27 mouse cellular contexts compared by ENCODE assay signal in the genomic region with DNA sequence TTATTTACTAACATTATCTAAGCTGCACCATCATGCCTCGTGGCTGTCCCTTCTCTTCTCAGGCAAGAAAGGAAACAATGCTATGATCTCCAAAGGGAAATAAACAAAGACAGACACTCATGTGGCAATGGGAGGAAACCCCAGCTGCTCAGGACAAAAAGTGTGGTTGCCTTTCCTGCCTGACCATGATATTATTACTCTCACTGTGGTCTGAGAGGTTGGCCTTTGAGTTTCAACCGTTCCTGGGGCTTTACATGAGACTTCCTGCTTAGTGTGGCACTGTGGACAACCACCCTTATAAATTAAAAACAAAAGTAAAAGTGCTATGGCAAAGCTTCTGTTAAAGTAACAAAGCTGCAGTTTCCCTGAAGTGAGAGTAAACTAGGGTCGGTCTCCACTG. TPM values are rescaled to one million over a fixed set of nuclear protein-coding genes. Genes with fewer than 3 reads are reported as not detected.
DNase-seq lines count a peak whose midpoint lies in the region; ATAC-seq and TF ChIP-seq lines count a peak whose summit lies in the region.
"Had no signal": no experiment of that assay in that cellular context is flagged by ENCODE, and none has a peak within 500 bp of the region (broad histone marks: within the 10 kb centered on the region; RNA-seq: fewer than 3 reads in every experiment).

No protein-coding gene starts in this region.

- H3K27me3 ChIP-seq in liver, postnatal 0 days (ENCODE audit: insufficient read depth, low read length) = no peaks in the 10 kb centered on the region
- H3K27me3 ChIP-seq: CH12.LX; forebrain, embryonic 12.5 days; forebrain, embryonic 15.5 days; hindbrain, embryonic 13.5 days had no signal

- H3K4me1 ChIP-seq in liver, postnatal 0 days (ENCODE audit: insufficient read depth) = no peaks in the 10 kb centered on the region
- H3K4me1 ChIP-seq: embryonic facial prominence, embryonic 10.5 days; embryonic facial prominence, embryonic 13.5 days; forebrain, embryonic 12.5 days; forebrain, embryonic 15.5 days; hindbrain, embryonic 10.5 days; hindbrain, embryonic 13.5 days had no signal

- WGBS in liver, postnatal 0 days (ENCODE audit: insufficient replicate concordance) = 31% methylated on average over 3 of the region's 3 CpGs

- no peaks in the 10 kb centered on the region for H3K9me3 ChIP-seq in liver, postnatal 0 days (ENCODE audit: low read length)
- H3K9me3 ChIP-seq: embryonic facial prominence, embryonic 10.5 days; embryonic facial prominence, embryonic 13.5 days; forebrain, embryonic 12.5 days; forebrain, embryonic 15.5 days; hindbrain, embryonic 10.5 days; hindbrain, embryonic 13.5 days had no signal

- H3K27ac ChIP-seq in liver, postnatal 0 days (ENCODE audit: low read depth) = no peak overlapping the region
- H3K27ac ChIP-seq: embryonic facial prominence, embryonic 10.5 days; embryonic facial prominence, embryonic 13.5 days; forebrain, embryonic 12.5 days; forebrain, embryonic 15.5 days; hindbrain, embryonic 10.5 days; hindbrain, embryonic 13.5 days had no signal

- TF ChIP-seq EP300 in liver, postnatal 0 days (IDR thresholded peaks at IDR 0.05; ENCODE audit: low read depth) = no peak

- no peak overlapping the region for H3K4me2 ChIP-seq in liver, postnatal 0 days (ENCODE audit: low read depth, low read length)
- H3K4me2 ChIP-seq: embryonic facial prominence, embryonic 13.5 days; forebrain, embryonic 12.5 days; forebrain, embryonic 15.5 days; heart, embryonic 11.5 days; hindbrain, embryonic 13.5 days had no signal

- no peak overlapping the region for H3K9ac ChIP-seq in liver, postnatal 0 days (replicated peaks)
- H3K9ac ChIP-seq: embryonic facial prominence, embryonic 13.5 days; forebrain, embryonic 12.5 days; forebrain, embryonic 15.5 days; hindbrain, embryonic 13.5 days had no signal

- no peak for TF ChIP-seq CTCF in liver, postnatal 0 days (IDR thresholded peaks at IDR 0.05; ENCODE audit: low read depth)

- no peak overlapping the region for H3K4me3 ChIP-seq in liver, postnatal 0 days (ENCODE audit: low read depth, low read length)
- H3K4me3 ChIP-seq: embryonic facial prominence, embryonic 10.5 days; embryonic facial prominence, embryonic 13.5 days; erythroblast, embryonic 14.5 days; forebrain, embryonic 12.5 days; forebrain, embryonic 15.5 days; hindbrain, embryonic 10.5 days; hindbrain, embryonic 13.5 days had no signal

- ATAC-seq in common myeloid progenitor, adult 5-6 weeks (replicated peaks; ENCODE audit: low read depth, poor library complexity, severe bottlenecking) = peak; percentile 89
- ATAC-seq in hematopoietic stem cell, adult 5-6 weeks (replicated peaks in 1 of 2; ENCODE audit: insufficient read depth in 1 of 2, low FRiP score in 2 of 2, low TSS enrichment in 1 of 2, low read depth in 1 of 2, poor library complexity in 2 of 2, severe bottlenecking in 2 of 2) = peak; percentile 80 to 81
- peak; percentile 82 for ATAC-seq in megakaryocyte progenitor cell, adult 5-6 weeks (replicated peaks; ENCODE audit: poor library complexity)
- ATAC-seq in liver, postnatal 0 days = no peak
- ATAC-seq: forebrain, embryonic 15.5 days; hindbrain, embryonic 16.5 days; Patski had no signal

- H3K36me3 ChIP-seq in liver, postnatal 0 days (replicated peaks; ENCODE audit: insufficient read depth, low read length) = no peaks in the 10 kb centered on the region
- H3K36me3 ChIP-seq: embryonic facial prominence, embryonic 10.5 days; embryonic facial prominence, embryonic 13.5 days; forebrain, embryonic 12.5 days; forebrain, embryonic 15.5 days; G1E; hindbrain, embryonic 10.5 days; hindbrain, embryonic 13.5 days had no signal

- no peak for DNase-seq in kidney, postnatal 4 days
- no peak for DNase-seq in cerebellum, postnatal 14 days
- no peak for DNase-seq in liver, postnatal 0 days
- DNase-seq: adrenal gland, postnatal 10 days; adrenal gland, postnatal 36 days; cerebellum, adult 18-20 months; cerebellum, adult 9-10 months; cerebellum, postnatal 25 days; embryo, embryonic 11 days; gastrocnemius, postnatal 10 days; gastrocnemius, postnatal 36 days; heart, adult 11 months had no signal

RNA-seq across cellular contexts. Expression of a gene that starts 27.0 kb away (rescaled TPM):
- total RNA-seq in common myeloid progenitor, adult 5-6 weeks (2017) = 82.0 and 95.8 TPM in 2 replicates
- 58.7 and 94.4 TPM in 2 replicates for total RNA-seq in hematopoietic stem cell, adult 5-6 weeks (2017)
- total RNA-seq in megakaryocyte progenitor cell, adult 5-6 weeks (2015) = 32.7 and 38.3 TPM in 2 replicates
- total RNA-seq in megakaryocyte progenitor cell, adult 5-6 weeks (2017) = 42.8 and 51.9 TPM in 2 replicates
- 1.6 and 2.6 TPM in 2 replicates for polyA plus RNA-seq in liver, postnatal 0 days (2015; fragmentation: Nextera tagmentation; extraction: Ambion mirVana)
- total RNA-seq: G1E had no signal
- polyA plus RNA-seq: Patski had no signal

RNA-seq across cellular contexts. Expression of a gene that starts 55.6 kb away (rescaled TPM):
- 0.09 TPM in 1 of 2 replicates, not detected in the other for total RNA-seq in common myeloid progenitor, adult 5-6 weeks (2017)
- total RNA-seq in hematopoietic stem cell, adult 5-6 weeks (2017) = 0.50 TPM in 1 of 2 replicates, not detected in the other
- 0.22 and 0.35 TPM in 2 replicates for total RNA-seq in megakaryocyte progenitor cell, adult 5-6 weeks (2015)
- 0.57 and 1.4 TPM in 2 replicates for total RNA-seq in megakaryocyte progenitor cell, adult 5-6 weeks (2017)
- 0.73 and 1.0 TPM in 2 replicates for polyA plus RNA-seq in liver, postnatal 0 days (2015; fragmentation: Nextera tagmentation; extraction: Ambion mirVana)
- polyA plus RNA-seq: G1E had no signal
